ENCODE assay signal across 14 mouse cellular contexts in the genomic region with DNA sequence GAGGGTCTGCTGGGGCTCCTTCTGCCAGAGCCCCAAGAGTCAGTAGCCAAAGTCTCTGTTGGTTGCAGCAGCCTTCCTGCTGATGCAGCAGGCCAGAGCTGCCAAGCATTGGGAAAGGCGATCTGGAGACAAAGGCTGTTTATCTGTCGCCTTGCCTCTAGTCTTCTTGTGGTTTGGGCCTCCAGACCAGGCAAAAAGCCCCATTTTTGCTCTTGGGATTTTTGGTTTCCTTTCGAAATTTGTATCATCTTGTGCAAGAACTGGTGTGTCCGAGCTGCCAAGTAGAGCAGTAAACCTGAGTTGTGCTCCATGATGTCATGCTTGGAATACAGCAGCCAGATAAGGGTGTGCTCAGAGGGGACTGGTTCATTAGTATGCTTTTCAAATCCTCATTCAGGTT. TPM values are rescaled to one million over a fixed set of nuclear protein-coding genes. Genes with fewer than 3 reads are reported as not detected.
A peak's percentile ranks its signal among the peaks of the same experiment; 100 is the strongest.
DNase-seq lines count a peak whose midpoint lies in the region; ATAC-seq and TF ChIP-seq lines count a peak whose summit lies in the region.
"Had no signal": no experiment of that assay in that cellular context is flagged by ENCODE, and none has a peak within 500 bp of the region (broad histone marks: within the 10 kb centered on the region; RNA-seq: fewer than 3 reads in every experiment).

No protein-coding gene starts in this region.

- no peak overlapping the region for H3K4me3 ChIP-seq in gastrocnemius, adult 2 months
- no peak overlapping the region for H3K4me3 ChIP-seq in CH12.LX (replicated peaks in 1 of 3; ENCODE audit: low read depth in 2 of 3, low read length in 2 of 3, poor library complexity in 1 of 3)
- H3K4me3 ChIP-seq in embryonic fibroblast, embryonic 13.5 days (ENCODE audit: insufficient read depth, low read length) = no peak overlapping the region
- H3K4me3 ChIP-seq in lung, postnatal 0 days (ENCODE audit: low read depth, low read length) = no peak overlapping the region
- H3K4me3 ChIP-seq: forebrain, embryonic 10.5 days; midbrain, embryonic 12.5 days had no signal

- peak; percentile 78 for DNase-seq in gastrocnemius, adult 2 months
- DNase-seq in gastrocnemius, postnatal 10 days = no peak
- DNase-seq in CH12.LX (ENCODE audit: extremely low read depth) = peak; percentile 58
- peak; percentile 79 for DNase-seq in lung, postnatal 0 days (ENCODE audit: low spot score)
- DNase-seq in kidney, adult 18-20 months = no peak
- DNase-seq in T-cell, adult 2 months (ENCODE audit: low spot score) = no peak
- DNase-seq: retina, postnatal 1 day had no signal

- TF ChIP-seq EP300 in CH12.LX (IDR thresholded peaks at IDR 0.05; ENCODE audit: low read length) = no peak
- TF ChIP-seq EP300 in lung, postnatal 0 days (IDR thresholded peaks at IDR 0.05) = no peak

- no peaks in the 10 kb centered on the region for H3K27me3 ChIP-seq in CH12.LX (replicated peaks)
- no peaks in the 10 kb centered on the region for H3K27me3 ChIP-seq in lung, postnatal 0 days (replicated peaks; ENCODE audit: insufficient read depth, low read length)

- dilution Hi-C loops in CH12.LX (cut with MboI; ENCODE audit: extremely low pct_ligation_motif_present, extremely low pct_unique_long_range_greater_than_20kb, low sequenced_read_pairs) = no loop called here

- no peaks in the 10 kb centered on the region for H3K9me3 ChIP-seq in CH12.LX (replicated peaks; ENCODE audit: low read length)
- no peaks in the 10 kb centered on the region for H3K9me3 ChIP-seq in lung, postnatal 0 days (ENCODE audit: low read length)
- H3K9me3 ChIP-seq: forebrain, embryonic 10.5 days; midbrain, embryonic 12.5 days had no signal

- peak overlapping the region; percentile 47 for H3K4me2 ChIP-seq in CH12.LX (ENCODE audit: insufficient read depth, low read depth, poor library complexity, severe bottlenecking)
- H3K4me2 ChIP-seq in lung, postnatal 0 days (replicated peaks; ENCODE audit: low read depth, low read length) = no peak overlapping the region
- H3K4me2 ChIP-seq: midbrain, embryonic 12.5 days had no signal

- no peaks in the 10 kb centered on the region for H3K79me2 ChIP-seq in CH12.LX (replicated peaks; ENCODE audit: control insufficient read depth, extremely low read depth, insufficient read depth, poor library complexity, severe bottlenecking)

- WGBS in lung, postnatal 0 days = 55% methylated on average over 4 of the region's 4 CpGs

- no peak for TF ChIP-seq CTCF in gastrocnemius, adult 2 months (IDR thresholded peaks at IDR 0.05)
- TF ChIP-seq CTCF in CH12.LX (conservative IDR thresholded peaks at IDR 0.05 in 1 of 2, IDR thresholded peaks at IDR 0.05 in 1 of 2; ENCODE audit: low read depth in 2 of 2, low read length in 2 of 2) = no peak
- no peak for TF ChIP-seq CTCF in embryonic fibroblast, embryonic 13.5 days (IDR thresholded peaks at IDR 0.05; ENCODE audit: borderline replicate concordance, insufficient read depth, low read length)
- no peak for TF ChIP-seq CTCF in lung, postnatal 0 days (IDR thresholded peaks at IDR 0.05)

- peaks cover 10 to 36% of the 10 kb centered on the region in 2 experiments for H3K36me3 ChIP-seq in CH12.LX (replicated peaks in 1 of 2; ENCODE audit: control insufficient read depth in 1 of 2, insufficient read depth in 1 of 2, low read length in 1 of 2)
- H3K36me3 ChIP-seq in lung, postnatal 0 days (ENCODE audit: insufficient read depth, low read length) = no peaks in the 10 kb centered on the region

- no peak for TF ChIP-seq POLR2A in CH12.LX (IDR thresholded peaks at IDR 0.05; ENCODE audit: low read depth, low read length)
- no peak for TF ChIP-seq POLR2A in embryonic fibroblast, embryonic 13.5 days (IDR thresholded peaks at IDR 0.05; ENCODE audit: low read depth, low read length)

- ATAC-seq in lung, postnatal 0 days = peak; percentile 37
- no peak for ATAC-seq in erythroid progenitor cell, adult 5-6 weeks (replicated peaks; ENCODE audit: low FRiP score, poor library complexity, severe bottlenecking)
- ATAC-seq: inflammation-experienced regulatory T-cells, adult 6 months had no signal

- intact Hi-C loops in gastrocnemius, adult 2 months (cut with DNase I) = no loop called here

- in situ Hi-C loops in CH12.LX (cut with MboI; ENCODE audit: low pct_ligation_motif_present, low pct_unique_long_range_greater_than_20kb, low sequenced_read_pairs) = loop anchor here (5.0 kb wide), 1 partner anchor 45 kb away; a partner anchor contains a TSS

- TF ChIP-seq RAD21 in CH12.LX (IDR thresholded peaks at IDR 0.05; ENCODE audit: low read depth, low read length) = no peak

- H3K9ac ChIP-seq in CH12.LX (ENCODE audit: insufficient read depth, low read depth) = 0 out of 2 replicates have a peak overlapping the region, but pooled peaks have one; percentile 41
- no peak overlapping the region for H3K9ac ChIP-seq in lung, postnatal 0 days (replicated peaks; ENCODE audit: low read depth)
- H3K9ac ChIP-seq: midbrain, embryonic 12.5 days had no signal

- H3K4me1 ChIP-seq in CH12.LX (ENCODE audit: control insufficient read depth in 1 of 2, insufficient read depth in 2 of 2) = peaks cover 18 to 47% of the 10 kb centered on the region in 2 experiments
- H3K4me1 ChIP-seq in embryonic fibroblast, embryonic 13.5 days (ENCODE audit: control insufficient read depth, insufficient read depth, low read length) = peaks cover 16% of the 10 kb centered on the region
- no peaks in the 10 kb centered on the region for H3K4me1 ChIP-seq in lung, postnatal 0 days (ENCODE audit: insufficient read depth, low read depth, low read length)

- peak overlapping the region; percentile 64 for H3K27ac ChIP-seq in gastrocnemius, adult 2 months
- H3K27ac ChIP-seq in CH12.LX (ENCODE audit: insufficient read depth, low read depth) = 0 out of 2 replicates have a peak overlapping the region, but pooled peaks have one; percentile 38
- peak overlapping the region; percentile 27; the same call in 1 of the 2 replicates for H3K27ac ChIP-seq in embryonic fibroblast, embryonic 13.5 days (ENCODE audit: insufficient read depth, low read length)
- peak overlapping the region; percentile 64 for H3K27ac ChIP-seq in lung, postnatal 0 days (ENCODE audit: low read length)
- H3K27ac ChIP-seq: forebrain, embryonic 10.5 days; midbrain, embryonic 12.5 days had no signal

RNA-seq across cellular contexts. Expression of a gene that starts 34.4 kb away (rescaled TPM):
- total RNA-seq in gastrocnemius, adult 2 months (2021) = under 1 TPM in 1 of 2 experiments, not detected in 1; 0.06 TPM
- under 1 TPM; 0.19 to 0.32 TPM for total RNA-seq in gastrocnemius, postnatal 10 days (2021)
- total RNA-seq in CH12.LX (2012; rRNA removed) = 0.04 and 0.17 TPM in 2 replicates
- total RNA-seq in CH12.LX (2014; rRNA removed) = 0.04 TPM in 1 of 2 replicates, not detected in the other
- not detected in 2 replicates for polyA plus RNA-seq in CH12.LX (2012; ENCODE audit: insufficient read length, low read depth)
- not detected in 2 replicates for polyA plus RNA-seq in embryonic fibroblast, embryonic 13.5 days (2011; ENCODE audit: insufficient read length, low read depth, missing spikeins)
- polyA plus RNA-seq in lung, postnatal 0 days (2015; fragmentation: Nextera tagmentation; extraction: Ambion mirVana) = 0.04 TPM in 1 of 2 replicates, not detected in the other
- not detected in 2 replicates for total RNA-seq in erythroid progenitor cell, adult 5-6 weeks (2015; ENCODE audit: low replicate concordance)
- not detected in 2 replicates for total RNA-seq in erythroid progenitor cell, adult 5-6 weeks (2017; ENCODE audit: low replicate concordance)
- polyA plus RNA-seq: midbrain, embryonic 12.5 days had no signal

RNA-seq across cellular contexts. Expression of a gene that starts 43.8 kb away (rescaled TPM):
- total RNA-seq in gastrocnemius, adult 2 months (2021) = 1 to 10 TPM; 4.9 to 5.1 TPM
- total RNA-seq in gastrocnemius, postnatal 10 days (2021) = 10 to 100 TPM; 19.3 to 21.9 TPM
- total RNA-seq in CH12.LX (2012; rRNA removed) (8.8 and 14.1 TPM in 2 replicates), CH12.LX (2014; rRNA removed) (5.9 and 7.9 TPM in 2 replicates)
- polyA plus RNA-seq in CH12.LX (2012; ENCODE audit: insufficient read length, low read depth) = 6.9 and 8.6 TPM in 2 replicates
- 13.5 and 19.1 TPM in 2 replicates for polyA plus RNA-seq in embryonic fibroblast, embryonic 13.5 days (2011; ENCODE audit: insufficient read length, low read depth, missing spikeins)
- polyA plus RNA-seq in lung, postnatal 0 days (2015; fragmentation: Nextera tagmentation; extraction: Ambion mirVana) = 8.3 and 10.4 TPM in 2 replicates
- not detected in 2 replicates for total RNA-seq in erythroid progenitor cell, adult 5-6 weeks (2015; ENCODE audit: low replicate concordance)
- total RNA-seq in erythroid progenitor cell, adult 5-6 weeks (2017; ENCODE audit: low replicate concordance) = 0.38 and 1.9 TPM in 2 replicates

RNA-seq across cellular contexts. Expression of a gene that starts 43.9 kb away (rescaled TPM):
- under 1 TPM; 0.75 to 0.77 TPM for total RNA-seq in gastrocnemius, adult 2 months (2021)
- total RNA-seq in gastrocnemius, postnatal 10 days (2021) = 1 to 10 TPM; 2.3 to 3.7 TPM
- total RNA-seq in CH12.LX (2012; rRNA removed) = 6.8 and 7.3 TPM in 2 replicates
- total RNA-seq in CH12.LX (2014; rRNA removed) = 11.3 and 12.2 TPM in 2 replicates
- 7.9 and 8.6 TPM in 2 replicates for polyA plus RNA-seq in CH12.LX (2012; ENCODE audit: insufficient read length, low read depth)
- polyA plus RNA-seq in embryonic fibroblast, embryonic 13.5 days (2011; ENCODE audit: insufficient read length, low read depth, missing spikeins) = 5.9 and 6.4 TPM in 2 replicates
- polyA plus RNA-seq in lung, postnatal 0 days (2015; fragmentation: Nextera tagmentation; extraction: Ambion mirVana) = 4.5 and 6.7 TPM in 2 replicates
- 7.5 and 9.7 TPM in 2 replicates for total RNA-seq in erythroid progenitor cell, adult 5-6 weeks (2015; ENCODE audit: low replicate concordance)
- total RNA-seq in erythroid progenitor cell, adult 5-6 weeks (2017; ENCODE audit: low replicate concordance) = 14.8 and 22.6 TPM in 2 replicates

RNA-seq across cellular contexts. Expression of a gene that starts 47.6 kb away (rescaled TPM):
- total RNA-seq in gastrocnemius, adult 2 months (2021) = not detected
- not detected for total RNA-seq in gastrocnemius, postnatal 10 days (2021)
- total RNA-seq in CH12.LX (2012; rRNA removed) (0.89 and 1.3 TPM in 2 replicates), CH12.LX (2014; rRNA removed) (0.77 and 0.90 TPM in 2 replicates)
- polyA plus RNA-seq in CH12.LX (2012; ENCODE audit: insufficient read length, low read depth) = 1.0 and 1.4 TPM in 2 replicates
- polyA plus RNA-seq in embryonic fibroblast, embryonic 13.5 days (2011; ENCODE audit: insufficient read length, low read depth, missing spikeins) = not detected in 2 replicates
- not detected in 2 replicates for polyA plus RNA-seq in lung, postnatal 0 days (2015; fragmentation: Nextera tagmentation; extraction: Ambion mirVana)
- total RNA-seq in erythroid progenitor cell, adult 5-6 weeks (2015; ENCODE audit: low replicate concordance) = not detected in 2 replicates
- total RNA-seq in erythroid progenitor cell, adult 5-6 weeks (2017; ENCODE audit: low replicate concordance) = not detected in 2 replicates
- total RNA-seq: left cerebral cortex, adult 8-10 months had no signal
- polyA plus RNA-seq: forebrain, embryonic 10.5 days; inflammation-experienced regulatory T-cells, adult 6 months; midbrain, embryonic 12.5 days; testis, adult 2 months had no signal

RNA-seq across cellular contexts. Expression of a gene that starts 58.9 kb away (rescaled TPM):
- not detected for total RNA-seq in gastrocnemius, adult 2 months (2021)
- under 1 TPM; 0.12 to 0.14 TPM for total RNA-seq in gastrocnemius, postnatal 10 days (2021)
- total RNA-seq in CH12.LX (2012; rRNA removed) (0.04 and 0.13 TPM in 2 replicates), CH12.LX (2014; rRNA removed) (0.08 and 0.12 TPM in 2 replicates)
- 0.54 and 0.60 TPM in 2 replicates for polyA plus RNA-seq in CH12.LX (2012; ENCODE audit: insufficient read length, low read depth)
- polyA plus RNA-seq in embryonic fibroblast, embryonic 13.5 days (2011; ENCODE audit: insufficient read length, low read depth, missing spikeins) = 0.19 and 0.20 TPM in 2 replicates
- 1.5 and 2.0 TPM in 2 replicates for polyA plus RNA-seq in lung, postnatal 0 days (2015; fragmentation: Nextera tagmentation; extraction: Ambion mirVana)
- total RNA-seq in erythroid progenitor cell, adult 5-6 weeks (2015; ENCODE audit: low replicate concordance) = not detected in 2 replicates
- not detected in 2 replicates for total RNA-seq in erythroid progenitor cell, adult 5-6 weeks (2017; ENCODE audit: low replicate concordance)

Comparison
In these comparisons a context has a peak if more than half of its experiments do, and no peak if none do; other contexts are left out.
1. DNase-seq: peak in gastrocnemius, adult 2 months (single experiment), CH12.LX (single experiment) and lung, postnatal 0 days (single experiment); none in gastrocnemius, postnatal 10 days (single experiment), kidney, adult 18-20 months (single experiment) and T-cell, adult 2 months (single experiment).
2. Peak in every context shown above with its lines, with median percentiles within 50 percentile points of each other: H3K27ac ChIP-seq.